Mouse (Mus musculus) bone marrow, adult 2 months (tissue): ENCODE measurements at regions not wholly inside any gene's neighbourhood (a gene's known extent, or its start where the extent isn't known, plus 50 kb on each side); places are given as distances from the start of the nearest gene placed in this dataset.

ENCODE experiments used
- H3K27ac ChIP-seq: fragments of 200-500 bp; 2 replicates; pipeline ENCODE4 v1.5.1; 2012; ENCODE audit warnings: low read depth, mild to moderate bottlenecking, control low read depth, inconsistent platforms, low read length; ENCODE audit not compliant: control insufficient read depth, poor library complexity, insufficient read depth
- H3K4me1 ChIP-seq: fragments of 200-500 bp; 2 replicates; pipeline ENCODE4 v1.6.1; 2011; ENCODE audit warnings: low read length; ENCODE audit not compliant: control insufficient read depth, insufficient read depth
- H3K4me3 ChIP-seq: fragments of 200-500 bp; replicated peaks from 2 replicates; pipeline ENCODE3; 2011; ENCODE audit warnings: mild to moderate bottlenecking, low read depth, low read length, control low read depth; ENCODE audit not compliant: control insufficient read depth
- CTCF ChIP-seq: fragments of 200-500 bp; IDR thresholded peaks from 2 replicates; pipeline ENCODE4 v1.5.1; 2011; ENCODE audit warnings: low read length, control low read depth; ENCODE audit not compliant: control insufficient read depth, insufficient read depth
- POLR2A ChIP-seq: fragments of 200-500 bp; IDR thresholded peaks from 2 replicates; pipeline ENCODE4 v1.6.1; 2011; ENCODE audit warnings: low read depth, mild to moderate bottlenecking, control low read depth, low read length, borderline replicate concordance; ENCODE audit not compliant: control insufficient read depth
- WGBS: fragments of 180-500 bp; shearing (Covaris S2); methylation state at CpG from one replicate; pipeline ENCODE4 v1.1.7; 2018; 5-methylcytosine and 5-hydroxymethylcytosine counted together

DNA sequence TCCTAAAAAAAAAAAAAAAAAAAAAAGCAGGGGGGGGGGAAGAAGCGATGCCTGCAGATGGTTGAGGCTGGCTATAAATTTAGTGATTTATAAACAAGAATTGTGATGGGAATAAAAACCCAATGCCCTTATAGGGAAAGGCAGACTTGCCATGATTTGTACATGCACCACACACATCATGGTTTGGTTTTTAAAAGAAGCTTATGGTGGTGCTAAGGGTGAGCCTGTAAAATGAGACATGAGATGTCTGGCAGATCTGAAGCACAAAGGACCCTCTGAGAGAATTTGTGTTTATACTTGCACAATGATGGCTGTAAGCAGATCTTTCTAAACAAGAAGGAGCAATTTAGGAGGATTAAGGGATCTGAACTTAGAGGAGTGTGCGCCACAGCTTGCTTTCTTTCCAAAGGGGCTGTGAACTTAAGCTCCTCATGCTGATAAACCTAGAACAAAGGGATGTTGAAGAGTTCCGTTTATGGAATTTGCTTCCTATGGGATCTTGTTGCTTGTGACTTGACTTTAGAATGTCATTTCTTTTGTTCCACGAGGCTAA lies 65.3 kb upstream of the Adamts5 start:
- WGBS, result 60% methylated on average over 4 of the region's 4 CpGs
- TF ChIP-seq POLR2A, result no peak
- TF ChIP-seq CTCF, result no peak
- H3K4me1 ChIP-seq, result no peaks in the 10 kb centered on the region
- H3K4me3 ChIP-seq, result no peak overlapping the region
- H3K27ac ChIP-seq, result no peak overlapping the region

DNA sequence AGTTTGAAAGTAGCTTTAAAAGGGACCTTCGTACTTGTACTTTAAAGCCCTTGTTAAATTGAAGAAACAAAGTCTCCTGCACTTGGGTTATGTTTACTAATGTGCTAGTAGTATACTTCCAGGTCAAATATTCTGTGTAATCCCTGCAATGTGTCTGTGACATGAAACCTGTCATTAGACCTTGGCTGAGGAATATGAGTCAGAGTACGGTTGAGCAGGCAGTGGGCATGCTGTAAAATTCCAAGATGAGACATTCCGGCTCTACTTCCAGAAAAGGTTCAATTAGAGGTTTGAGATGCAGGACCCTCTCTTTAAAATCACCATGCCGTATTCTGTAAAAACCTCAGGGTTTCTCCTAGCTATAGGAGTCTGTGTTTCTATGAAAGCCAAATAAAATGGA lies 64.6 kb upstream of the Adamts5 start:
- no peaks in the 10 kb centered on the region for H3K4me1 ChIP-seq
- no peak overlapping the region for H3K4me3 ChIP-seq
- no peak overlapping the region for H3K27ac ChIP-seq
- TF ChIP-seq CTCF, result no peak
- TF ChIP-seq POLR2A, result no peak
- WGBS, result 84% methylated on average over 4 of the region's 4 CpGs

DNA sequence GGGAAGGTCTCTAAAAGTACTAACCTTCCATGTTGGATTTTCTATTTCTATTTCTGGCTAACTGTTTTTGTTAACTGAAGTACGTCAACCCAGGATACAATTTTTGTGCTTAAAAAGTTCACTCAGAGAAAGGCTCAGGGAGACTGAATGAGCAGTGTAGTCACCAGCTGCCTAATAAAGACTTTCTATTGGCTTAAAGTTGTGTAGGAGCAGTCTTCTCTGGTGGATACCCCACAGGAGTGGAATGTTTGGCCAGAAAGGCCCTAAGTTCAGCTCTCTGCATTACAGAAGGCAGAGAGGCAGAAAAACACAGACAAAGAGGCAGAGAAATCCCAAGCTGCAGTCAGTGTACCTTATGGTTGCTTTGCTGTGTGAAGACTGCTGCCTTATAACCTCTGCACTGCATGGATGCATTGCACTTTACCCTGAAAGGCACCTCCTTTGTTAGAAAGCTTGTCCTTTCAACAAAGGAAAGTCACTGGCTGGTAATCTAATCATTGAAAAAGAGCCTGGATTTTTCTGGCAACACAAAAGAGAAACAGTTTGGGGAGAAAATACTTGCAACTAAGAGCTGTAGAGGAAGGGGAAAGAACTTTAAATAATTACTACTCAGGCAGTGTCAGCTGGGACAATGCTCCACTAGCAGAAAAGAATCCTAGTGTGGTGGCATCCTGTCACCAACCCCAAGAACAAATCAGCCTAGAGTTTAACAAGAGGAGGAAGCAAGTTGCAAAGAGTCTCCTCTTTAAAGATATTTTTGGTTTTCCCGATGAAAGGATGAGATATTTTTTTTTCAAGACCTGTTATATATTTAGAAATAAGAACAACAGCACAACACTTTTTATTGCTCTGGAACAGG lies 63.0 kb upstream of the Adamts5 start:
- no peak overlapping the region for H3K4me3 ChIP-seq
- no peak for TF ChIP-seq CTCF
- TF ChIP-seq POLR2A, result no peak
- WGBS, result 41% methylated on average over 2 of the region's 2 CpGs
- H3K27ac ChIP-seq, result no peak overlapping the region
- H3K4me1 ChIP-seq, result no peaks in the 10 kb centered on the region

DNA sequence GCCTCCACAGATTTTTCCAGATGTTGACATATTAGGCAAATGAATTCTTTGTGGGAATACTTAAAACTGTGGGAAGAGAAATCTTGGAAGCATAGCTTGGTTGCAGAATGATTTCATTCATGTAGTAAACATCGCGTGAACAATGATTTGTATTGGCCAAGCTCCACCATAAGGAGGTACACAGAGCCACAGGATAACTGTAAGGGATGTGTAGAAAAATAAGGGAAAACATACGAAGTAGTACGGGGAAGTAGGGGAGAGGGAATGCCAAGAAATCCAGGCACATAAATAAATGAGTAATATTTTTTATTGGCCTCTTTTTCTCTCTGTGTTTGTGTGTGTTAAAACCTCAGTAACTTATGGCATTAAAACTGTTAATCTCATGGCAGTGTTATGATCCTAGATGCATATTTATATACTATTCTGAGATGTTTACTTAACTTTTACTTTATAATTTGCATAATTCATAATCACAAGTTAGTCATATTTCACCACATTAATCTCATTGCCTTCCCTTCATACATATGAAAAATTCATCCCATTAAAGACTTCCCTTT lies 54.5 kb upstream of the Adamts5 start:
- H3K4me3 ChIP-seq, result no peak overlapping the region
- H3K4me1 ChIP-seq, result no peaks in the 10 kb centered on the region
- TF ChIP-seq CTCF (no peak), POLR2A (no peak)
- no peak overlapping the region for H3K27ac ChIP-seq
- WGBS, result 82% methylated on average over 4 of the region's 4 CpGs

DNA sequence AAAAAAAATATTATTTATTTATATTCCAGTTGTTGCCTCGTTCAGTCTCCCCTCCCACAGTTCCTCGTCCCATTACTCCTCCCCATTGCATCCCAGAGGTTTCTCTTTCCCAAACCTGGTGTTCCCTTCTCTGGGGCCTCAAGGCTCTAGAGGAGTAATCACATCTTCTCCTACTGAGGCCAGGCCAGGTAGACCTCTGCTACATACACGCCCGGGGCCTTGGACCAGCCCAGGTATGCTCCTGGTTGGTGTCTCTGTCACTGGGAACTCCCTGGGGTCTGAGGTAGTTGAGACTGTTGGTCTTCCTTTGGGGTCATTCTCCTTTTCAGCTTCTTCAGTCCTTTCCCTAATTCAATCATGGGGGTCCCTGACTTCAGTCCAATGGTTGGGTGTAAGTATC lies 50.0 kb upstream of the Adamts5 start:
- no peak overlapping the region for H3K27ac ChIP-seq
- H3K4me1 ChIP-seq, result no peaks in the 10 kb centered on the region
- H3K4me3 ChIP-seq, result no peak overlapping the region
- TF ChIP-seq CTCF (no peak), POLR2A (no peak)
- WGBS, result 80% methylated on average over 4 of the region's 4 CpGs
